Mouse (Mus musculus) heart, postnatal 0 days (tissue): ENCODE data around the gene Ints1.

Experiments
- CTCF ChIP-seq: IDR thresholded peaks from 2 replicates; pipeline ENCODE4 v1.5.1; 2016; ENCODE audit warnings: antibody characterized with exemption, control low read depth, low read depth
- EP300 ChIP-seq: IDR thresholded peaks from 2 replicates; pipeline ENCODE4 v1.6.1; 2016; ENCODE audit warnings: antibody characterized with exemption, low read depth

GRCm38 (mm10) chr5:139794137-139794536 lies 18.7 kb upstream of the Ints1 start:
- no peak for TF ChIP-seq CTCF
- no peak for TF ChIP-seq EP300
